Mouse (Mus musculus): ENCODE results near the gene Khnyn. TPM values are rescaled to one million over a fixed set of nuclear protein-coding genes. Genes with fewer than 3 reads are reported as not detected.

Khnyn gene
- polyA plus RNA-seq, 1 experiment from 2014 or later = 10.9 TPM

GRCm38 (mm10) chr14:55877469-55878315 lies 7.1 kb upstream of the Khnyn start:
- no peak for ATAC-seq (replicated peaks)
- H3K36me3 ChIP-seq (replicated peaks) = no peaks in the 10 kb centered on the region
- no peak overlapping the region for H3K4me2 ChIP-seq
- no peak overlapping the region for H3K4me3 ChIP-seq
- peaks cover 9% of the 10 kb centered on the region for H3K4me1 ChIP-seq
- no peaks in the 10 kb centered on the region for H3K27me3 ChIP-seq (replicated peaks)
- H3K27ac ChIP-seq = no peak overlapping the region
- no peaks in the 10 kb centered on the region for H3K9me3 ChIP-seq
- 35% methylated on average over 14 of the region's 14 CpGs for WGBS
- H3K9ac ChIP-seq = no peak overlapping the region

GRCm38 (mm10) chr14:55878316-55878940 lies 6.3 kb upstream of the Khnyn start:
- Histone ChIP-seq H3K4me1 (peaks cover 6% of the 10 kb centered on the region), H3K9ac (no peak overlapping the region), H3K27me3 (replicated peaks) (no peaks in the 10 kb centered on the region), H3K4me3 (no peak overlapping the region), H3K27ac (no peak overlapping the region), H3K36me3 (replicated peaks) (no peaks in the 10 kb centered on the region), H3K4me2 (no peak overlapping the region), H3K9me3 (no peaks in the 10 kb centered on the region)
- 30% methylated on average over 7 of the region's 7 CpGs for WGBS
- no peak for ATAC-seq (replicated peaks)

GRCm38 (mm10) chr14:55879623-55880022 lies 5.1 kb upstream of the Khnyn start:
- no peak for ATAC-seq (replicated peaks)
- H3K9ac ChIP-seq = no peak overlapping the region
- WGBS = 24% methylated on average over 1 of the region's 1 CpGs
- H3K36me3 ChIP-seq (replicated peaks) = no peaks in the 10 kb centered on the region
- no peak overlapping the region for H3K4me2 ChIP-seq
- no peak overlapping the region for H3K4me3 ChIP-seq
- no peak overlapping the region for H3K27ac ChIP-seq
- H3K27me3 ChIP-seq (replicated peaks) = no peaks in the 10 kb centered on the region
- H3K4me1 ChIP-seq = peaks cover 8% of the 10 kb centered on the region
- H3K9me3 ChIP-seq = no peaks in the 10 kb centered on the region

- WGBS = 85% methylated on average over 8 of the region's 8 CpGs
- H3K36me3 ChIP-seq (replicated peaks) = no peaks in the 10 kb centered on the region
Observed at GRCm38 (mm10) chr14:55880982-55881381, 3.8 kb upstream of the Khnyn start.

GRCm38 (mm10) chr14:55882171-55882641 lies 2.5 kb upstream of the Khnyn start:
- Histone ChIP-seq H3K9ac (no peak overlapping the region), H3K27me3 (replicated peaks) (no peaks in the 10 kb centered on the region), H3K27ac (no peak overlapping the region), H3K4me2 (no peak overlapping the region), H3K4me1 (peaks cover 24% of the 10 kb centered on the region), H3K4me3 (no peak overlapping the region), H3K36me3 (replicated peaks) (no peaks in the 10 kb centered on the region), H3K9me3 (no peaks in the 10 kb centered on the region)
- 74% methylated on average over 6 of the region's 6 CpGs for WGBS
- ATAC-seq (replicated peaks) = no peak

More at GRCm38 (mm10) chr14:55880982-55881381, 3.8 kb upstream of the Khnyn start:
- Histone ChIP-seq H3K27me3 (replicated peaks) (no peaks in the 10 kb centered on the region), H3K4me1 (peaks cover 16% of the 10 kb centered on the region), H3K4me2 (no peak overlapping the region), H3K4me3 (no peak overlapping the region), H3K9me3 (no peaks in the 10 kb centered on the region), H3K9ac (no peak overlapping the region), H3K27ac (no peak overlapping the region)
- no peak for ATAC-seq (replicated peaks)

- no peaks in the 10 kb centered on the region for H3K9me3 ChIP-seq
- 92% methylated on average over 13 of the region's 13 CpGs for WGBS
- 0 out of 2 replicates have a peak, but pooled peaks cover 7% of the 10 kb centered on the region for H3K36me3 ChIP-seq (replicated peaks)
- H3K27ac ChIP-seq = no peak overlapping the region
- no peak overlapping the region for H3K4me3 ChIP-seq
- H3K27me3 ChIP-seq (replicated peaks) = no peaks in the 10 kb centered on the region
- no peak overlapping the region for H3K4me2 ChIP-seq
- ATAC-seq (replicated peaks) = no peak
- H3K9ac ChIP-seq = no peak overlapping the region
- H3K4me1 ChIP-seq = peaks cover 24% of the 10 kb centered on the region
Observed at GRCm38 (mm10) chr14:55883149-55883661, 1.5 kb upstream of the Khnyn start.

- H3K4me1 ChIP-seq = peaks cover 24% of the 10 kb centered on the region
- 0 out of 2 replicates have a peak, but pooled peaks cover 7% of the 10 kb centered on the region for H3K36me3 ChIP-seq (replicated peaks)
- no peak overlapping the region for H3K4me2 ChIP-seq
- H3K9me3 ChIP-seq = no peaks in the 10 kb centered on the region
- 95% methylated on average over 12 of the region's 12 CpGs for WGBS
- no peak overlapping the region for H3K9ac ChIP-seq
- H3K27me3 ChIP-seq (replicated peaks) = no peaks in the 10 kb centered on the region
- H3K27ac ChIP-seq = no peak overlapping the region
- no peak for ATAC-seq (replicated peaks)
- H3K4me3 ChIP-seq = no peak overlapping the region
Observed at GRCm38 (mm10) chr14:55883663-55884062, 1.1 kb upstream of the Khnyn start.

GRCm38 (mm10) chr14:55884166-55884565 lies 581 bp upstream of the Khnyn start, which contains the start of gene Cbln3:
TSS of gene Cbln3 (minus strand) at chr14:55884392.
- peak; percentile 56 for ATAC-seq (replicated peaks)
- WGBS = 30% methylated on average over 4 of the region's 4 CpGs
- Histone ChIP-seq H3K4me1 (peaks cover 24% of the 10 kb centered on the region), H3K4me2 (peak within 1 kb of the TSS; percentile 91), H3K4me3 (peak within 1 kb of the TSS; percentile 81), H3K27ac (peak within 1 kb of the TSS; percentile 64), H3K36me3 (replicated peaks) (peaks cover 11% of the 10 kb centered on the region; the same call in 1 of the 2 replicates), H3K27me3 (replicated peaks) (no peaks in the 10 kb centered on the region), H3K9me3 (no peaks in the 10 kb centered on the region), H3K9ac (peak within 1 kb of the TSS; percentile 79)

- H3K36me3 ChIP-seq (replicated peaks) = peaks cover 20% of the 10 kb centered on the region; the same call in 1 of the 2 replicates
- no peaks in the 10 kb centered on the region for H3K27me3 ChIP-seq (replicated peaks)
- peak overlapping the region; percentile 91 for H3K4me2 ChIP-seq
- peak overlapping the region; percentile 79 for H3K9ac ChIP-seq
- peak overlapping the region; percentile 81 for H3K4me3 ChIP-seq
- H3K4me1 ChIP-seq = peaks cover 24% of the 10 kb centered on the region
- H3K9me3 ChIP-seq = no peaks in the 10 kb centered on the region
- 1% methylated on average over 25 of the region's 30 CpGs for WGBS
- peak; percentile 63 for ATAC-seq (replicated peaks)
- H3K27ac ChIP-seq = peak overlapping the region; percentile 64
Observed at GRCm38 (mm10) chr14:55885114-55885790, 505 bp downstream of the Khnyn start.

- no peaks in the 10 kb centered on the region for H3K9me3 ChIP-seq
- peaks cover 24% of the 10 kb centered on the region; the same call in 1 of the 2 replicates for H3K36me3 ChIP-seq (replicated peaks)
- peak overlapping the region; percentile 81 for H3K4me3 ChIP-seq
- WGBS = 7% methylated on average over 16 of the region's 16 CpGs
- no peak overlapping the region for H3K27ac ChIP-seq
- H3K4me1 ChIP-seq = peaks cover 24% of the 10 kb centered on the region
- peak overlapping the region; percentile 79 for H3K9ac ChIP-seq
- no peak for ATAC-seq (replicated peaks)
- peak overlapping the region; percentile 91 for H3K4me2 ChIP-seq
- no peaks in the 10 kb centered on the region for H3K27me3 ChIP-seq (replicated peaks)
Observed at GRCm38 (mm10) chr14:55885791-55886271, 1.1 kb downstream of the Khnyn start.

GRCm38 (mm10) chr14:55886571-55887382 lies 2.0 kb downstream of the Khnyn start:
- H3K27ac ChIP-seq = no peak overlapping the region
- WGBS = 83% methylated on average over 24 of the region's 24 CpGs
- H3K4me3 ChIP-seq = no peak overlapping the region
- H3K4me2 ChIP-seq = 0 out of 2 replicates have a peak overlapping the region, but pooled peaks have one; percentile 4
- H3K9ac ChIP-seq = no peak overlapping the region
- peaks cover 24% of the 10 kb centered on the region for H3K4me1 ChIP-seq
- peaks cover 24% of the 10 kb centered on the region; the same call in 1 of the 2 replicates for H3K36me3 ChIP-seq (replicated peaks)
- H3K9me3 ChIP-seq = no peaks in the 10 kb centered on the region
- no peaks in the 10 kb centered on the region for H3K27me3 ChIP-seq (replicated peaks)
- ATAC-seq (replicated peaks) = no peak
